Mouse (Mus musculus): ENCODE results near the gene Zcchc7. TPM values are rescaled to one million over a fixed set of nuclear protein-coding genes. Genes with fewer than 3 reads are reported as not detected.
"Not testable (repeated sequence)": the region's sequence is repeated elsewhere in the genome, so short reads cannot be mapped to it uniquely, and the experiment has no call there.

Gene Zcchc7
- total and polyA plus RNA-seq, 2 experiments from 2014 or later = 17.3 to 34.5 TPM

DNA sequence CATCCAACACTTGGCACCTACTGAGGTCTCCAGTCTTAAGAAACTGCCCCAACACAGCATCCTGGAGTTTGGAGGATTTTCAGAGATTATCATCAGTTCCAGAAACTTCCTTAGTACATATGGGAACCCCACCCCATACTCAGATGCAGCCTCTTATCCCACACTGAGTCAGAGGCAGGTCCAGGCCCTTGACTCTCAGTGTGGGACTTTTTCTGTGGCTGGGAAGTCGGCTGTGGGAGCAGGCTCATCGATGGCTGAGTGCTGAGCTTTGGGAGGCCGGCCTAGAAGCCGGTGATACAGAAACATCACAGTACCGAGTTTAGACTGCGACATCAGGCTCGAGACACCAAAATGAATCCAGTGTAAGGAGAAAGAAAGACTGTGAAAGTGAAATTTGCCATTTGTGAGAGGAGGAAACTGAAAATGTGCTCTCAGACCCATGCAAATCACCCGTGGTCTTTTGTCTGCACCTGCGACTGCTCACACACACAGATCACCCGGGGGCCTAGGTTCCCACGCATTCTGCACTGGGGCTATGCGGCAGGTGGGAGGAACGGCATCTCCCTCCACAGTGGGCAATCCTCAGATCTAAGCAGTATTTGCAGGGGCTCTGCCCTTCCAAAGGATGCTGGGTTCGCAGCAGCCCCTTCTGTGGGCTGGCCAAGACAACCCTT lies 184.0 kb downstream of the Zcchc7 start:
- H3K4me3 ChIP-seq (ENCODE audit: low read depth, low read length) = no peak overlapping the region
- H3K36me3 ChIP-seq (ENCODE audit: insufficient read depth, low read length) = no peaks in the 10 kb centered on the region
- no peak for DNase-seq (ENCODE audit: low spot score)
- no peak overlapping the region for H3K9ac ChIP-seq (replicated peaks; ENCODE audit: low read length, poor library complexity, severe bottlenecking)
- no peak overlapping the region for H3K4me2 ChIP-seq (ENCODE audit: low read depth, low read length, poor library complexity, severe bottlenecking)
- no peaks in the 10 kb centered on the region for H3K27me3 ChIP-seq (ENCODE audit: insufficient read depth, low read length)
- no peak overlapping the region for H3K27ac ChIP-seq (ENCODE audit: low read depth, low read length)
- ATAC-seq (ENCODE audit: low FRiP score) = no peak
- H3K9me3 ChIP-seq (ENCODE audit: low read length) = no peaks in the 10 kb centered on the region
- H3K4me1 ChIP-seq (ENCODE audit: insufficient read depth, low read length) = no peaks in the 10 kb centered on the region
- TF ChIP-seq CTCF (IDR thresholded peaks at IDR 0.05) = no peak
- WGBS = 85% methylated on average over 14 of the region's 14 CpGs

DNA sequence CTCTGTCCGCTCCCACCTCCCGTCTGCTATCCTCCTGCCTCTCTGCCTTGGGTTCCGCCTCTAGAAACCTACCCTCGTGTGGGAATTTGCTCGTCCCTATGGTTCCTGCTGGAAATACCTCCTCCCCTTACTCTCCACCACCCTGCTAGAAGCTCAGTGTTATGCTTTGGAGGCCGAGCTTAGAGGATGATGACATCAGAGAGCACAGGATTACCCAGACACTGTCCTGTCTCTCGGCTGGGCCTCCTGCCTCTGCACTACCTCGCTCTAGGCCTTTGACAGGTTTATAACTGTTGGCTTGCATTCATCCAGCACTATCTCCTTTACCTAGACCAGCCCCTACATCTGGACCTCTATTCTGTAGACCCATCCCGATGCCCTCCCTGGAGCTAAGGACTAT lies 184.6 kb downstream of the Zcchc7 start:
- 79% methylated on average over 9 of the region's 9 CpGs for WGBS

DNA sequence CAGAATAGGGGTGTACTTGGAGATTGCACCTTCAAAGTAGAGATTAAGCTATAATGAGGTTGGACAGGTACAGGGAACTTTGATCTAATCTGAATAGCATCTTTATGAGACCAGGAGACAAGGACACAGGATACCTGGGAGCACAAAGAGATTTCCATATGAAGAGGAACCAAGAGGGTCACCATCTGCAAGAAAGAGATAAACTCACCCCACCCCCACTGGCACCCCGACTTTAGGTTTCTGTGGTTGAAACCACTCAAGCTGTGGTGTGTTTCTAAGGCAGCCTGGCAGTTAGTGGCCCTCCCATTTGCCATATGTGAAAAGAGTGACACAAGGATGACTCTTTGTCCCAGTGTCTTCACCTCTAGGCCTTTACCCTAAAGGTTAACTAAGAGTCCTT lies 186.6 kb downstream of the Zcchc7 start:
- no peak overlapping the region for H3K9ac ChIP-seq (replicated peaks; ENCODE audit: low read length, poor library complexity, severe bottlenecking)
- 94% methylated on average over 1 of the region's 1 CpGs for WGBS
- no peak for DNase-seq (ENCODE audit: low spot score)
- no peaks in the 10 kb centered on the region for H3K9me3 ChIP-seq (ENCODE audit: low read length)
- no peaks in the 10 kb centered on the region for H3K36me3 ChIP-seq (ENCODE audit: insufficient read depth, low read length)
- no peaks in the 10 kb centered on the region for H3K4me1 ChIP-seq (ENCODE audit: insufficient read depth, low read length)
- H3K4me3 ChIP-seq (ENCODE audit: low read depth, low read length) = no peak overlapping the region
- ATAC-seq (ENCODE audit: low FRiP score) = no peak
- no peak for TF ChIP-seq CTCF (IDR thresholded peaks at IDR 0.05)
- no peaks in the 10 kb centered on the region for H3K27me3 ChIP-seq (ENCODE audit: insufficient read depth, low read length)
- H3K4me2 ChIP-seq (ENCODE audit: low read depth, low read length, poor library complexity, severe bottlenecking) = no peak overlapping the region
- no peak overlapping the region for H3K27ac ChIP-seq (ENCODE audit: low read depth, low read length)

More for the DNA sequence above, 184.6 kb downstream of the Zcchc7 start:
- no peak for ATAC-seq (ENCODE audit: low FRiP score)
- no peak for TF ChIP-seq CTCF (IDR thresholded peaks at IDR 0.05)
- Histone ChIP-seq H3K4me3 (ENCODE audit: low read depth, low read length) (no peak overlapping the region), H3K9ac (replicated peaks; ENCODE audit: low read length, poor library complexity, severe bottlenecking) (no peak overlapping the region), H3K4me1 (ENCODE audit: insufficient read depth, low read length) (no peaks in the 10 kb centered on the region), H3K4me2 (ENCODE audit: low read depth, low read length, poor library complexity, severe bottlenecking) (no peak overlapping the region), H3K27me3 (ENCODE audit: insufficient read depth, low read length) (no peaks in the 10 kb centered on the region), H3K27ac (ENCODE audit: low read depth, low read length) (no peak overlapping the region), H3K36me3 (ENCODE audit: insufficient read depth, low read length) (no peaks in the 10 kb centered on the region), H3K9me3 (ENCODE audit: low read length) (no peaks in the 10 kb centered on the region)
- DNase-seq (ENCODE audit: low spot score) = no peak

DNA sequence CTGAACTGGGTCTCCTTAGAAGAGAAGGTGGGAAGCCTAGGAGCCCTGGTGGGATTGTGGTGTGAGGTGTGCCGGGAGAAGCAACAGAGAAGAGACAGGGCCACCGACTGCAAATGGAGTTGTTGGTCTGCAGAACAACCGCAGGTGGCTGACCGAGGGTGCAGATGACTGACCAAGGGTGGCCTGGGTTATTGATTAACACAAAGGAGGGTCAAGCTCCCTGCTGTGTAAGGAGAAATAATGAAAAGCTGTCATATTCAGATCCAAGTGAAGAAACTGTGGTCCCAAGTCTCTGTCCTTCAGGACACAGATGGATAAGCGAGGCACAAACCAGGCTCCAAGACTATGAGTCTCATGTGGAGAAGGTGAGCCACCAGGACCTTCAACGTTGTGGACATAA lies 187.8 kb downstream of the Zcchc7 start:
- DNase-seq (ENCODE audit: low spot score) = no peak
- no peak for TF ChIP-seq CTCF (IDR thresholded peaks at IDR 0.05)

DNA sequence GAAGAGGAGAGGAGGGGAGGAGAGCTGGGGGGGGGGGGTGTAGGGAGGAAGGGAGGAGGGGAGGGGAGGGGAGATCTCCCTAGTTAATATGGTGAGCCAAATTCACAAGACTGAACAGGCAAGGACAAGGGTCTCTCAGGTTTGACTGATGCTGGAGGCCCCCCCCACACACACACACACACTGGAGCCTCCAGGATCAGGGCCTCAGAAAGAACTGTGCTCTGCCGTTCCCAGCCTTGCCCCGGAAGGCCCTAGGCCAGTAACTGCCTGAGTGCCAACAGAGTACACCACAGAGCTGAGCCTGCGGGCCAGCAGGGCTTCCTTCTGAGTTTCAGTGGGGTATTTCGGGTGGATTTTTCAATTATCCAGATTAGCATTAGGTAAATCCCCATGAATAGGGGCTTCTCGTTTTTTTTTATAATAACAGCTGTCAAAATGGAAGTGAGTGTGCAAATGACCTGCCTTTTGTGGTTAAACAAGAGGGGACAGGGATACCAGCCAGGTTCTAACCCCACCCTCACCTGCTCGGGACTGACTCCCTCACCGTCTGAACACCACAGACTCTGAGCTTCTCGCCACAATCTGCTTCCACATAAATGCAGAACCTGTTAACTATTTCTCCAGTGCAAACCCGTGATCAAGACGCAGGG lies 188.9 kb downstream of the Zcchc7 start:
- no peaks in the 10 kb centered on the region for H3K27me3 ChIP-seq (ENCODE audit: insufficient read depth, low read length)
- 67% methylated on average over 10 of the region's 10 CpGs for WGBS
- ATAC-seq (ENCODE audit: low FRiP score) = no peak
- no peaks in the 10 kb centered on the region for H3K36me3 ChIP-seq (ENCODE audit: insufficient read depth, low read length)
- no peak overlapping the region for H3K27ac ChIP-seq (ENCODE audit: low read depth, low read length)
- no peak overlapping the region for H3K9ac ChIP-seq (replicated peaks; ENCODE audit: low read length, poor library complexity, severe bottlenecking)
- DNase-seq (ENCODE audit: low spot score) = no peak
- no peak overlapping the region for H3K4me2 ChIP-seq (ENCODE audit: low read depth, low read length, poor library complexity, severe bottlenecking)
- no peak for TF ChIP-seq CTCF (IDR thresholded peaks at IDR 0.05)
- H3K9me3 ChIP-seq (ENCODE audit: low read length) = no peaks in the 10 kb centered on the region
- no peak overlapping the region for H3K4me3 ChIP-seq (ENCODE audit: low read depth, low read length)
- H3K4me1 ChIP-seq (ENCODE audit: insufficient read depth, low read length) = no peaks in the 10 kb centered on the region

More for the DNA sequence above, 187.8 kb downstream of the Zcchc7 start:
- no peaks in the 10 kb centered on the region for H3K36me3 ChIP-seq (ENCODE audit: insufficient read depth, low read length)
- H3K4me3 ChIP-seq (ENCODE audit: low read depth, low read length) = no peak overlapping the region
- no peak overlapping the region for H3K27ac ChIP-seq (ENCODE audit: low read depth, low read length)
- H3K27me3 ChIP-seq (ENCODE audit: insufficient read depth, low read length) = no peaks in the 10 kb centered on the region
- 76% methylated on average over 6 of the region's 6 CpGs for WGBS
- H3K9ac ChIP-seq (replicated peaks; ENCODE audit: low read length, poor library complexity, severe bottlenecking) = no peak overlapping the region
- no peaks in the 10 kb centered on the region for H3K4me1 ChIP-seq (ENCODE audit: insufficient read depth, low read length)
- H3K9me3 ChIP-seq (ENCODE audit: low read length) = no peaks in the 10 kb centered on the region
- ATAC-seq (ENCODE audit: low FRiP score) = no peak
- no peak overlapping the region for H3K4me2 ChIP-seq (ENCODE audit: low read depth, low read length, poor library complexity, severe bottlenecking)

DNA sequence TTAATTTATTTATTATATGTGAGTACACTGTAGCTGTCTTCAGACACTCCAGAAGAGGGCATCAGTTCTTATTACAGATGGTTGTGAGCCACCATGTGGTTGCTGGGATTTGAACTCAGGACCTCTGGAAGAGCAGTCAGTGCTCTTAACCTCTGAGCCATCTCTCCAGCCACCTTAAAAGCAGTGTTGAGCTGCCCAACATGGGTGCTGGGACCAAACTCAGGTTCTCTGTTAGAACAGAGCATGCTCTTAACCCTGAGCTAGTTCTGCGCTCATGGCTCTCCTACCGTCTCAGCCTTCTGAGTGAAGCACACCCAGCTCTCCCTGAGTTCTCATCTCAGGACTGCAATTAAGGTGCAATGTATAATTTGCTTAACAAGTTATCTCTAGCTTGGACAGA lies 190.4 kb downstream of the Zcchc7 start:
- not testable (repeated sequence) for H3K4me1 ChIP-seq (ENCODE audit: insufficient read depth, low read length); ATAC-seq (ENCODE audit: low FRiP score)
- 97% methylated on average over 2 of the region's 2 CpGs for WGBS

More for the DNA sequence above, 190.4 kb downstream of the Zcchc7 start:
- not testable (repeated sequence) for H3K4me2 ChIP-seq (ENCODE audit: low read depth, low read length, poor library complexity, severe bottlenecking); H3K9me3 ChIP-seq (ENCODE audit: low read length); H3K4me3 ChIP-seq (ENCODE audit: low read depth, low read length); H3K9ac ChIP-seq (replicated peaks; ENCODE audit: low read length, poor library complexity, severe bottlenecking); DNase-seq (ENCODE audit: low spot score); H3K27me3 ChIP-seq (ENCODE audit: insufficient read depth, low read length); H3K36me3 ChIP-seq (ENCODE audit: insufficient read depth, low read length); H3K27ac ChIP-seq (ENCODE audit: low read depth, low read length)
